Mouse (Mus musculus): ENCODE measurements around the gene Fam98b. TPM values are rescaled to one million over a fixed set of nuclear protein-coding genes. Genes with fewer than 3 reads are reported as not detected.

The Fam98b gene
- total RNA-seq, 1 experiment, result 13.7 TPM

DNA sequence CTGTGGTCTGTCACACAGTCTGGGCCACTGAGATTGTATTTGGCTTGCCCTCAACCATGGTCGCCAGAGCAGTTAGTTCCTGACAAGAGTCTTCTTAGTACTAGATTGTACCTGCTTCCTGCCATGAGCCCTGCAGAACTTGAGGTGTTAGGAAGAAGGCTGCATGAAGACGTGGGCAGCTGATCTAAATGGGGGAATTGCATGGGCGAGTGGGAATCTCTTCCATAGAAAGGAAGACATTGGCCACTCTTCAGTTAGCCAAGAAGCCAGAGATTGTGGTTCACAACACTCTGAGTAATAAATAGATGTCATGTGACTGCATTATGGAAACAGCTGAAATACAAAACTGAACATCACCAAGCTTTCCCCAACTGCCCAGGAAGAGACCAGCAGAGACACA, 69.5 kb downstream of the Fam98b start:
- no peak overlapping the region for H3K4me3 ChIP-seq (ENCODE audit: insufficient read depth in 1 of 2, low read depth in 1 of 2, low read length in 2 of 2, poor library complexity in 1 of 2, severe bottlenecking in 1 of 2)
- H3K9me3 ChIP-seq (ENCODE audit: control insufficient read depth, insufficient read depth, low read depth, low read length), result no peaks in the 10 kb centered on the region
- TF ChIP-seq CHD2 (IDR thresholded peaks at IDR 0.05; ENCODE audit: low read depth, low read length) (no peak), ZC3H11A (IDR thresholded peaks at IDR 0.05; ENCODE audit: borderline replicate concordance, low read depth, low read length) (no peak), MAFK (IDR thresholded peaks at IDR 0.05; ENCODE audit: insufficient read depth, low read depth, low read length) (no peak), HCFC1 (IDR thresholded peaks at IDR 0.05; ENCODE audit: borderline replicate concordance, insufficient read depth, low read length) (no peak), ZNF384 (IDR thresholded peaks at IDR 0.05; ENCODE audit: low read depth, low read length) (no peak)
- no peak for DNase-seq (ENCODE audit: low read depth, low spot score)
- no peak overlapping the region for H3K27ac ChIP-seq (ENCODE audit: insufficient read depth, low read depth, low read length, poor library complexity, severe bottlenecking)
- H3K36me3 ChIP-seq (ENCODE audit: control insufficient read depth, insufficient read depth, low read length, poor library complexity, severe bottlenecking), result no peaks in the 10 kb centered on the region
- H3K9ac ChIP-seq (ENCODE audit: insufficient read depth, low read depth, low read length, poor library complexity, severe bottlenecking), result no peak overlapping the region
- no peaks in the 10 kb centered on the region for H3K4me1 ChIP-seq (ENCODE audit: control insufficient read depth in 2 of 2, insufficient read depth in 2 of 2, low read length in 2 of 2, poor library complexity in 1 of 2)
- in situ Hi-C loops (cut with MboI; ENCODE audit: low sequenced_read_pairs in 2 of 2, unreplicated experiment in 2 of 2), result no loop called here

Other genes starting within 250 kb of the Fam98b start
- 44.7 and 64.1 TPM in 2 replicates for gene Spred1, start 128.4 kb upstream of the Fam98b start, total RNA-seq (2012; rRNA removed)
- gene Rasgrp1, start 93.3 kb downstream of the Fam98b start, total RNA-seq (2012; rRNA removed), result 0.67 and 1.2 TPM in 2 replicates